Mouse (Mus musculus) spleen, postnatal 14 days (tissue): ENCODE results near the gene Rbm25.

Experiments
- DNase-seq, 2 experiments: peaks; one replicate each; pipeline ENCODE4 v3.0.0; 2021 to 2022; ENCODE audit warnings: low spot score in 2 of 2

The Rbm25 gene

GRCm38 (mm10) chr12:83732225-83732624 is 101.2 kb downstream of the Rbm25 start:
- DNase-seq: no peak
